Comparison of ENCODE assay signal across 14 mouse cellular contexts in the genomic region with DNA sequence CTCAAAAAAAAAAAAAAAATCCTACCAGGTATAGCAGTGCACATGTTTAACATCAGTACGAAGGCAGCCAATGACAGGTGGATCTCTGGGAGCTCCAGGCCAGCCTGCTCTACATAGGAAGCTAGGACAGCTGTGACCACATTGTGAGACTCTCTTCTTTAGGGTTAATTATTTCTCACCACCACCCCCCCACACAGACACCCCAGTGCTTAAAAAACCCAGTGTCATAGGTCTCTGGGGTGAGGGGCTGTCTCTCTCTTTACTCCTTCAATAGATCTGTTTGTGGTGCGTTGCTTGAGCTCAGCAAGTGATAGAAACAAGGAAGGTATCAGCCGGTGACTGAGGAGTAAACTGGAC.
"Had no signal": no experiment of that assay in that cellular context is flagged by ENCODE, and none has a peak within 500 bp of the region (broad histone marks: within the 10 kb centered on the region; RNA-seq: fewer than 3 reads in every experiment).

No protein-coding gene starts in this region.

- H3K27ac ChIP-seq: limb, embryonic 12.5 days; liver, embryonic 13.5 days; macrophage; midbrain, embryonic 10.5 days; midbrain, embryonic 15.5 days; neural tube, embryonic 12.5 days; stomach, embryonic 15.5 days had no signal

- DNase-seq: kidney, postnatal 25 days; liver; liver, postnatal 0 days; lung, postnatal 14 days; thymus, adult 2 months; thymus, postnatal 25 days had no signal

- H3K4me3 ChIP-seq: limb, embryonic 12.5 days; liver, embryonic 13.5 days; lung, embryonic 15.5 days; midbrain, embryonic 10.5 days; midbrain, embryonic 15.5 days; neural tube, embryonic 12.5 days; stomach, embryonic 15.5 days had no signal

- H3K4me1 ChIP-seq: midbrain, embryonic 10.5 days had no signal

- ATAC-seq: liver, postnatal 0 days; midbrain, embryonic 15.5 days had no signal

- H3K4me2 ChIP-seq: limb, embryonic 12.5 days; lung, embryonic 15.5 days; midbrain, embryonic 15.5 days; neural tube, embryonic 12.5 days; stomach, embryonic 15.5 days had no signal

- H3K9ac ChIP-seq: limb, embryonic 12.5 days; liver, embryonic 13.5 days; liver, postnatal 0 days; lung, embryonic 15.5 days; midbrain, embryonic 15.5 days; neural tube, embryonic 12.5 days; stomach, embryonic 15.5 days had no signal

- H3K36me3 ChIP-seq: limb, embryonic 12.5 days; liver, embryonic 13.5 days; lung, embryonic 15.5 days; midbrain, embryonic 10.5 days; midbrain, embryonic 15.5 days; neural tube, embryonic 12.5 days; stomach, embryonic 15.5 days had no signal

- H3K27me3 ChIP-seq: limb, embryonic 12.5 days; liver, embryonic 13.5 days; lung, embryonic 15.5 days; midbrain, embryonic 15.5 days; neural tube, embryonic 12.5 days; stomach, embryonic 15.5 days had no signal

- H3K9me3 ChIP-seq: limb, embryonic 12.5 days; liver, embryonic 13.5 days; lung, embryonic 15.5 days; midbrain, embryonic 10.5 days; midbrain, embryonic 15.5 days; neural tube, embryonic 12.5 days; stomach, embryonic 15.5 days had no signal
